Mouse (Mus musculus) liver, postnatal 0 days (tissue): ENCODE measurements around the gene Gm10260. TPM values are rescaled to one million over a fixed set of nuclear protein-coding genes. Genes with fewer than 3 reads are reported as not detected.

ENCODE experiments used
- ATAC-seq: fragments of 200-750 bp; cut with Nextera tagmentation; 2 replicates; pipeline ENCODE4 v1.8.0; 2017; ENCODE audit warnings: mild to moderate bottlenecking, moderate library complexity
- DNase-seq: peaks from one replicate; pipeline ENCODE4 v3.0.0-alpha.2; 2016
- H3K27ac ChIP-seq: fragments of 300-500 bp; sonication (generic); 2 replicates; pipeline ENCODE4 v1.5.1; 2014; ENCODE audit warnings: antibody characterized with exemption, moderate library complexity, mild to moderate bottlenecking, low read depth
- H3K27me3 ChIP-seq: fragments of 300-500 bp; sonication (generic); 2 replicates; pipeline ENCODE4 v1.6.1; 2014; ENCODE audit warnings: low read length, control low read depth, mixed read lengths; ENCODE audit not compliant: insufficient read depth
- H3K36me3 ChIP-seq: fragments of 300-500 bp; sonication (generic); replicated peaks from 2 replicates; pipeline ENCODE4 v1.6.1; 2014; ENCODE audit warnings: mild to moderate bottlenecking, control low read depth, low read length, moderate library complexity, mixed read lengths; ENCODE audit not compliant: insufficient read depth
- H3K4me1 ChIP-seq: fragments of 300-500 bp; sonication (generic); 2 replicates; pipeline ENCODE4 v1.6.1; 2014; ENCODE audit warnings: antibody characterized with exemption, mild to moderate bottlenecking, control low read depth; ENCODE audit not compliant: insufficient read depth
- H3K4me2 ChIP-seq: fragments of 300-500 bp; sonication (generic); 2 replicates; pipeline ENCODE4 v1.6.1; 2014; ENCODE audit warnings: low read depth, mild to moderate bottlenecking, low read length, moderate library complexity, mixed read lengths
- H3K4me3 ChIP-seq: fragments of 300-500 bp; sonication (generic); 2 replicates; pipeline ENCODE4 v1.5.1; 2014; ENCODE audit warnings: low read depth, low read length
- H3K9ac ChIP-seq: fragments of 300-500 bp; sonication (generic); replicated peaks from 2 replicates; pipeline ENCODE4 v1.6.1; 2014; ENCODE audit warnings: mild to moderate bottlenecking, moderate library complexity
- H3K9me3 ChIP-seq: fragments of 300-500 bp; sonication (generic); 2 replicates; pipeline ENCODE4 v1.6.1; 2016; ENCODE audit warnings: mild to moderate bottlenecking, control low read depth, low read length, mixed read lengths
- CTCF ChIP-seq: sonication (generic); IDR thresholded peaks from 2 replicates; pipeline ENCODE4 v1.5.1; 2016; ENCODE audit warnings: antibody characterized with exemption, low read depth
- EP300 ChIP-seq: IDR thresholded peaks from 2 replicates; pipeline ENCODE4 v1.6.1; 2016; ENCODE audit warnings: antibody characterized with exemption, low read depth, mild to moderate bottlenecking
- WGBS: fragments of 180-500 bp; shearing (Covaris S2); extraction: QIAGEN DNeasy Blood & Tissue Kit; methylation state at CpG from one replicate; pipeline ENCODE4 v1.1.7; 2014; ENCODE audit not compliant: insufficient replicate concordance; 5-methylcytosine and 5-hydroxymethylcytosine counted together
- polyA plus RNA-seq: library from polyadenylated mRNA; unstranded; fragments of >200 nt; fragmentation: Nextera tagmentation; extraction: Ambion mirVana; gene quantifications from 2 replicates; pipeline ENCODE4 v1.2.1, GENCODE M21; 2015

Gm10260 gene
- polyA plus RNA-seq, 1 experiment from 2014 or later = 5.5 TPM

- ATAC-seq = no peak
- TF ChIP-seq EP300 (no peak), CTCF (no peak)
- Histone ChIP-seq H3K27me3 (no peaks in the 10 kb centered on the region), H3K9me3 (no peaks in the 10 kb centered on the region), H3K4me3 (no peak overlapping the region), H3K36me3 (no peaks in the 10 kb centered on the region), H3K4me1 (peaks cover 14% of the 10 kb centered on the region), H3K9ac (no peak overlapping the region), H3K4me2 (no peak overlapping the region), H3K27ac (no peak overlapping the region)
- no peak for DNase-seq
- WGBS = 71% methylated on average over 7 of the region's 7 CpGs
Observed at GRCm38 (mm10) chr13:97764067-97764466, 3.6 kb upstream of the Gm10260 start.

GRCm38 (mm10) chr13:97763436-97763835, 3.0 kb upstream of the Gm10260 start:
- Histone ChIP-seq H3K9ac (no peak overlapping the region), H3K4me2 (no peak overlapping the region), H3K4me3 (no peak overlapping the region), H3K27ac (no peak overlapping the region), H3K9me3 (no peaks in the 10 kb centered on the region), H3K27me3 (no peaks in the 10 kb centered on the region), H3K36me3 (no peaks in the 10 kb centered on the region), H3K4me1 (peaks cover 14% of the 10 kb centered on the region)
- no peak for ATAC-seq
- WGBS = 83% methylated on average over 6 of the region's 6 CpGs
- no peak for TF ChIP-seq CTCF
- DNase-seq = no peak

- Histone ChIP-seq H3K4me1 (peaks cover 14% of the 10 kb centered on the region), H3K4me2 (no peak overlapping the region), H3K9ac (no peak overlapping the region), H3K9me3 (no peaks in the 10 kb centered on the region), H3K36me3 (no peaks in the 10 kb centered on the region), H3K27me3 (no peaks in the 10 kb centered on the region), H3K27ac (no peak overlapping the region), H3K4me3 (no peak overlapping the region)
- 71% methylated on average over 8 of the region's 8 CpGs for WGBS
- TF ChIP-seq CTCF (no peak), EP300 (no peak)
- no peak for DNase-seq
- no peak for ATAC-seq
Observed at GRCm38 (mm10) chr13:97762121-97762520, 1.7 kb upstream of the Gm10260 start.

- H3K27ac ChIP-seq = no peak overlapping the region
- no peak overlapping the region for H3K4me2 ChIP-seq
- no peaks in the 10 kb centered on the region for H3K9me3 ChIP-seq
- H3K4me3 ChIP-seq = no peak overlapping the region
- no peak for DNase-seq
- H3K27me3 ChIP-seq = no peaks in the 10 kb centered on the region
- ATAC-seq = no peak
- TF ChIP-seq CTCF = no peak
- no peak for TF ChIP-seq EP300
- no peaks in the 10 kb centered on the region for H3K4me1 ChIP-seq
- H3K9ac ChIP-seq = no peak overlapping the region
- no peaks in the 10 kb centered on the region for H3K36me3 ChIP-seq
- WGBS = 89% methylated on average over 4 of the region's 4 CpGs
Observed at GRCm38 (mm10) chr13:97757033-97757432, 3.4 kb downstream of the Gm10260 start.

- 84% methylated on average over 6 of the region's 6 CpGs for WGBS
- Histone ChIP-seq H3K9ac (no peak overlapping the region), H3K27ac (no peak overlapping the region), H3K4me2 (no peak overlapping the region), H3K4me3 (no peak overlapping the region), H3K36me3 (no peaks in the 10 kb centered on the region), H3K4me1 (no peaks in the 10 kb centered on the region), H3K9me3 (no peaks in the 10 kb centered on the region), H3K27me3 (no peaks in the 10 kb centered on the region)
- ATAC-seq (no peak), DNase-seq (no peak)
- TF ChIP-seq CTCF (no peak), EP300 (no peak)
Observed at GRCm38 (mm10) chr13:97756091-97756490, 4.3 kb downstream of the Gm10260 start.

GRCm38 (mm10) chr13:97750851-97751381, 9.5 kb downstream of the Gm10260 start:
- Histone ChIP-seq H3K4me3 (no peak overlapping the region), H3K27ac (no peak overlapping the region), H3K4me2 (no peak overlapping the region), H3K9ac (no peak overlapping the region), H3K9me3 (no peaks in the 10 kb centered on the region), H3K4me1 (no peaks in the 10 kb centered on the region), H3K27me3 (no peaks in the 10 kb centered on the region), H3K36me3 (no peaks in the 10 kb centered on the region)
- WGBS = 77% methylated on average over 4 of the region's 4 CpGs
- ATAC-seq (no peak), DNase-seq (no peak)
- TF ChIP-seq CTCF = no peak
- no peak for TF ChIP-seq EP300
